Mouse (Mus musculus): Measurements from ENCODE around the gene Smug1. TPM values are rescaled to one million over a fixed set of nuclear protein-coding genes. Genes with fewer than 3 reads are reported as not detected.
A peak's percentile ranks its signal among the peaks of the same experiment; 100 is the strongest.

The Smug1 gene
- polyA plus RNA-seq, 1 experiment = 15.7 TPM

- H3K36me3 ChIP-seq (ENCODE audit: control insufficient read depth, insufficient read depth) = peaks cover 48% of the 10 kb centered on the region
- H3K79me2 ChIP-seq (ENCODE audit: control insufficient read depth, insufficient read depth) = peaks cover 8% of the 10 kb centered on the region
- no peaks in the 10 kb centered on the region for H3K27me3 ChIP-seq (ENCODE audit: control insufficient read depth, insufficient read depth, insufficient read length)
- H3K79me3 ChIP-seq (ENCODE audit: low read depth) = no peaks in the 10 kb centered on the region
- H3K4me3 ChIP-seq (ENCODE audit: insufficient read depth, poor library complexity, severe bottlenecking) = no peak overlapping the region
- H3ac ChIP-seq (ENCODE audit: control insufficient read depth, insufficient read length, low read depth) = no peak overlapping the region
- no peak for TF ChIP-seq USF1 (IDR thresholded peaks at IDR 0.05; ENCODE audit: low read depth)
- TF ChIP-seq CTCF (IDR thresholded peaks at IDR 0.05; ENCODE audit: control insufficient read depth, insufficient read depth, insufficient read length) = no peak
- TF ChIP-seq MAX (IDR thresholded peaks at IDR 0.05) = no peak
Measured at GRCm38 (mm10) chr15:103155366-103156321, 11.2 kb downstream of the Smug1 start.

GRCm38 (mm10) chr15:103152890-103153610 is 13.8 kb downstream of the Smug1 start:
- Histone ChIP-seq H3K27me3 (ENCODE audit: control insufficient read depth, insufficient read depth, insufficient read length) (no peaks in the 10 kb centered on the region), H3K36me3 (ENCODE audit: control insufficient read depth, insufficient read depth) (peaks cover 40% of the 10 kb centered on the region), H3K79me3 (ENCODE audit: low read depth) (no peaks in the 10 kb centered on the region), H3K4me3 (ENCODE audit: insufficient read depth, poor library complexity, severe bottlenecking) (no peak overlapping the region), H3K79me2 (ENCODE audit: control insufficient read depth, insufficient read depth) (no peaks in the 10 kb centered on the region), H3ac (ENCODE audit: control insufficient read depth, insufficient read length, low read depth) (no peak overlapping the region)
- TF ChIP-seq MAX (IDR thresholded peaks at IDR 0.05) = peak; percentile 25
- no peak for TF ChIP-seq CEBPB (IDR thresholded peaks at IDR 0.05; ENCODE audit: low read depth)
- no peak for TF ChIP-seq USF1 (IDR thresholded peaks at IDR 0.05; ENCODE audit: low read depth)

- Histone ChIP-seq H3ac (ENCODE audit: control insufficient read depth, insufficient read length, low read depth) (no peak overlapping the region), H3K79me3 (ENCODE audit: low read depth) (no peaks in the 10 kb centered on the region), H3K36me3 (ENCODE audit: control insufficient read depth, insufficient read depth) (peaks cover 34% of the 10 kb centered on the region), H3K4me3 (ENCODE audit: insufficient read depth, poor library complexity, severe bottlenecking) (no peak overlapping the region), H3K79me2 (ENCODE audit: control insufficient read depth, insufficient read depth) (no peaks in the 10 kb centered on the region), H3K27me3 (ENCODE audit: control insufficient read depth, insufficient read depth, insufficient read length) (no peaks in the 10 kb centered on the region)
- TF ChIP-seq USF1 (IDR thresholded peaks at IDR 0.05; ENCODE audit: low read depth) (no peak), FOSL1 (IDR thresholded peaks at IDR 0.05; ENCODE audit: insufficient read depth, low read length, poor library complexity, severe bottlenecking) (no peak), CEBPB (IDR thresholded peaks at IDR 0.05; ENCODE audit: low read depth) (no peak), MYOD1 (IDR thresholded peaks at IDR 0.05; ENCODE audit: control insufficient read depth, insufficient read length, low read depth) (no peak), CTCF (IDR thresholded peaks at IDR 0.05; ENCODE audit: control insufficient read depth, insufficient read depth, insufficient read length) (no peak), MYOG (IDR thresholded peaks at IDR 0.05; ENCODE audit: control insufficient read depth, extremely low read depth, insufficient read length) (no peak), MAX (IDR thresholded peaks at IDR 0.05) (no peak)
Measured at GRCm38 (mm10) chr15:103152371-103152770, 14.5 kb downstream of the Smug1 start.

GRCm38 (mm10) chr15:103147779-103148178 is 19.1 kb downstream of the Smug1 start:
- H3K79me3 ChIP-seq (ENCODE audit: low read depth) = no peaks in the 10 kb centered on the region
- H3ac ChIP-seq (ENCODE audit: control insufficient read depth, insufficient read length, low read depth) = no peak overlapping the region
- H3K36me3 ChIP-seq (ENCODE audit: control insufficient read depth, insufficient read depth) = no peaks in the 10 kb centered on the region
- no peaks in the 10 kb centered on the region for H3K79me2 ChIP-seq (ENCODE audit: control insufficient read depth, insufficient read depth)
- no peak for TF ChIP-seq USF1 (IDR thresholded peaks at IDR 0.05; ENCODE audit: low read depth)
- TF ChIP-seq CEBPB (IDR thresholded peaks at IDR 0.05; ENCODE audit: low read depth) = no peak
- no peak for TF ChIP-seq MAX (IDR thresholded peaks at IDR 0.05)
- H3K27me3 ChIP-seq (ENCODE audit: control insufficient read depth, insufficient read depth, insufficient read length) = no peaks in the 10 kb centered on the region
- no peak overlapping the region for H3K4me3 ChIP-seq (ENCODE audit: insufficient read depth, poor library complexity, severe bottlenecking)

GRCm38 (mm10) chr15:103147422-103147690 is 19.5 kb downstream of the Smug1 start:
- no peaks in the 10 kb centered on the region for H3K79me3 ChIP-seq (ENCODE audit: low read depth)
- TF ChIP-seq USF1 (IDR thresholded peaks at IDR 0.05; ENCODE audit: low read depth) (no peak), CTCF (IDR thresholded peaks at IDR 0.05; ENCODE audit: control insufficient read depth, insufficient read depth, insufficient read length) (no peak), MAX (IDR thresholded peaks at IDR 0.05) (no peak), CEBPB (IDR thresholded peaks at IDR 0.05; ENCODE audit: low read depth) (no peak), MYOG (IDR thresholded peaks at IDR 0.05; ENCODE audit: control insufficient read depth, extremely low read depth, insufficient read length) (no peak), FOSL1 (IDR thresholded peaks at IDR 0.05; ENCODE audit: insufficient read depth, low read length, poor library complexity, severe bottlenecking) (no peak), MYOD1 (IDR thresholded peaks at IDR 0.05; ENCODE audit: control insufficient read depth, insufficient read length, low read depth) (no peak)
- H3ac ChIP-seq (ENCODE audit: control insufficient read depth, insufficient read length, low read depth) = no peak overlapping the region
- H3K4me3 ChIP-seq (ENCODE audit: insufficient read depth, poor library complexity, severe bottlenecking) = no peak overlapping the region
- no peaks in the 10 kb centered on the region for H3K36me3 ChIP-seq (ENCODE audit: control insufficient read depth, insufficient read depth)
- H3K27me3 ChIP-seq (ENCODE audit: control insufficient read depth, insufficient read depth, insufficient read length) = no peaks in the 10 kb centered on the region
- no peaks in the 10 kb centered on the region for H3K79me2 ChIP-seq (ENCODE audit: control insufficient read depth, insufficient read depth)

Data from C2C12 (cell line).